In genomic region chr17:86906601-86907000, GRCm38 (mm10) we compare ENCODE assay signal across 9 mouse cellular contexts. TPM values are rescaled to one million over a fixed set of nuclear protein-coding genes. Genes with fewer than 3 reads are reported as not detected.
DNase-seq lines count a peak whose midpoint lies in the region; TF ChIP-seq lines count a peak whose summit lies in the region.
"Had no signal": no experiment of that assay in that cellular context is flagged by ENCODE, and none has a peak within 500 bp of the region (broad histone marks: within the 10 kb centered on the region; RNA-seq: fewer than 3 reads in every experiment).

No protein-coding gene starts in this region.

- WGBS in embryonic facial prominence, embryonic 10.5 days: 36% methylated on average over 6 of the region's 6 CpGs

- DNase-seq in kidney, postnatal 4 days: peak; percentile 34 to 47
- DNase-seq in kidney, postnatal 25 days: no peak
- peak; percentile 56 for DNase-seq in thymus, postnatal 4 days
- DNase-seq in thymus, adult 18-20 months: no peak
- DNase-seq in embryonic facial prominence, embryonic 10.5 days (ENCODE audit: low spot score): peak; percentile 31
- DNase-seq in frontal cortex, adult 2 months (ENCODE audit: extremely low spot score in 1 of 2, low spot score in 1 of 2): no peak
- DNase-seq in gastrocnemius, adult 2 months: no peak

- no peak overlapping the region for H3K27ac ChIP-seq in embryonic facial prominence, embryonic 10.5 days (replicated peaks)
- H3K27ac ChIP-seq in gastrocnemius, adult 2 months: no peak overlapping the region

- H3K4me1 ChIP-seq in embryonic facial prominence, embryonic 10.5 days: peaks cover 39% of the 10 kb centered on the region

- H3K9me3 ChIP-seq in embryonic facial prominence, embryonic 10.5 days: no peaks in the 10 kb centered on the region
- H3K9me3 ChIP-seq: hindbrain, embryonic 13.5 days had no signal

- peaks cover 25% of the 10 kb centered on the region for H3K27me3 ChIP-seq in embryonic facial prominence, embryonic 10.5 days (replicated peaks; ENCODE audit: low read depth, poor library complexity, severe bottlenecking)

- intact Hi-C loops in gastrocnemius, adult 2 months (cut with DNase I): loop anchor here (5.0 to 10.0 kb wide), 4 partner anchors 79 to 742 kb away; partner anchors contain the start of gene Prkce

- no peak for TF ChIP-seq CTCF in gastrocnemius, adult 2 months (IDR thresholded peaks at IDR 0.05)

- H3K36me3 ChIP-seq in embryonic facial prominence, embryonic 10.5 days (replicated peaks): no peaks in the 10 kb centered on the region
- H3K36me3 ChIP-seq: hindbrain, embryonic 13.5 days had no signal

- H3K4me3 ChIP-seq in embryonic facial prominence, embryonic 10.5 days: no peak overlapping the region
- H3K4me3 ChIP-seq in gastrocnemius, adult 2 months: no peak overlapping the region
- H3K4me3 ChIP-seq: hindbrain, embryonic 13.5 days; left cerebral cortex, adult 2 months had no signal

RNA-seq across cellular contexts. Expression of gene Tmem247, which starts 10.5 kb away (rescaled TPM):
- not detected in 2 replicates for polyA plus RNA-seq in embryonic facial prominence, embryonic 10.5 days (2016; fragmentation: Nextera tagmentation; extraction: Ambion mirVana)
- not detected in 2 replicates for polyA plus RNA-seq in frontal cortex, adult 2 months (2012; rRNA removed)
- not detected for total RNA-seq in gastrocnemius, adult 2 months (2021)
- total RNA-seq: left cerebral cortex, adult 2 months had no signal
- polyA plus RNA-seq: hindbrain, embryonic 13.5 days had no signal

RNA-seq across cellular contexts. Expression of gene Atp6v1e2, which starts 41.1 kb away (rescaled TPM):
- not detected in 2 replicates for polyA plus RNA-seq in embryonic facial prominence, embryonic 10.5 days (2016; fragmentation: Nextera tagmentation; extraction: Ambion mirVana)
- polyA plus RNA-seq in frontal cortex, adult 2 months (2012; rRNA removed): 0.18 TPM in 1 of 2 replicates, not detected in the other
- total RNA-seq in gastrocnemius, adult 2 months (2021): not detected
- total RNA-seq: left cerebral cortex, adult 2 months had no signal
- polyA plus RNA-seq: hindbrain, embryonic 13.5 days had no signal

RNA-seq across cellular contexts. Expression of gene Rhoq, which starts 56.3 kb away (rescaled TPM):
- 11.9 and 13.1 TPM in 2 replicates for polyA plus RNA-seq in embryonic facial prominence, embryonic 10.5 days (2016; fragmentation: Nextera tagmentation; extraction: Ambion mirVana)
- 31.9 and 33.3 TPM in 2 replicates for polyA plus RNA-seq in frontal cortex, adult 2 months (2012; rRNA removed)
- total RNA-seq in gastrocnemius, adult 2 months (2021): 100 to 1,000 TPM; 168 to 172 TPM

Comparison
In these comparisons a context has a peak if more than half of its experiments do, and no peak if none do; other contexts are left out.
1. DNase-seq: peak in kidney, postnatal 4 days (2 of 2), thymus, postnatal 4 days (single experiment) and embryonic facial prominence, embryonic 10.5 days (single experiment); none in kidney, postnatal 25 days (0 of 2), thymus, adult 18-20 months (0 of 2), frontal cortex, adult 2 months (0 of 2) and gastrocnemius, adult 2 months (single experiment).